Mouse (Mus musculus) liver, embryonic 14.5 days (tissue): Measurements from ENCODE around the gene Fam81a. TPM values are rescaled to one million over a fixed set of nuclear protein-coding genes. Genes with fewer than 3 reads are reported as not detected.

Source experiments
- ATAC-seq: fragments of 200-750 bp; cut with Nextera tagmentation; 2 replicates; pipeline ENCODE4 v1.8.0; 2017; ENCODE audit warnings: moderate number of reproducible peaks, mild to moderate bottlenecking, moderate library complexity; ENCODE audit not compliant: insufficient read depth
- DNase-seq, 3 experiments: peaks; one replicate each; pipeline ENCODE4 v3.0.0-alpha.2; 2012 to 2013; ENCODE audit warnings: low read depth in 3 of 3, low spot score in 3 of 3
- H3K27ac ChIP-seq: fragments of 300-500 bp; sonication (generic); 2 replicates; pipeline ENCODE4 v1.5.1; 2014; ENCODE audit warnings: moderate library complexity, mild to moderate bottlenecking, control low read depth, inconsistent platforms
- H3K27me3 ChIP-seq: fragments of 300-500 bp; sonication (generic); 2 replicates; pipeline ENCODE4 v1.6.1; 2014; ENCODE audit warnings: mild to moderate bottlenecking, low read length, moderate library complexity; ENCODE audit not compliant: control insufficient read depth, insufficient read depth
- H3K36me3 ChIP-seq: fragments of 300-500 bp; sonication (generic); replicated peaks from 2 replicates; pipeline ENCODE4 v1.6.1; 2014; ENCODE audit warnings: low read depth; ENCODE audit not compliant: control insufficient read depth, insufficient read depth
- H3K4me1 ChIP-seq, 2 experiments: fragments of 200-500 bp in 1 of 2; fragments of 300-500 bp in 1 of 2; sonication (generic) in 1 of 2; replicated peaks; 2 replicates each; pipeline ENCODE4 v1.6.1; 2012 to 2014; ENCODE audit warnings: antibody characterized with exemption in 1 of 2, inconsistent platforms in 1 of 2, low read length in 1 of 2; ENCODE audit not compliant: control insufficient read depth in 2 of 2, insufficient read depth in 2 of 2
- H3K4me2 ChIP-seq: fragments of 300-500 bp; sonication (generic); 2 replicates; pipeline ENCODE4 v1.6.1; 2014; ENCODE audit warnings: low read depth, mild to moderate bottlenecking, control low read depth, moderate library complexity
- H3K4me3 ChIP-seq, 2 experiments: fragments of 200-500 bp in 1 of 2; fragments of 300-500 bp in 1 of 2; sonication (generic) in 1 of 2; 2 replicates each; pipeline ENCODE4 v1.5.1; 2012 to 2014; ENCODE audit warnings: low read depth in 2 of 2, low read length in 2 of 2, mild to moderate bottlenecking in 2 of 2, control low read depth in 1 of 2, inconsistent platforms in 1 of 2, moderate library complexity in 1 of 2; ENCODE audit not compliant: insufficient read depth in 1 of 2
- H3K9ac ChIP-seq: fragments of 300-500 bp; sonication (generic); replicated peaks from 2 replicates; pipeline ENCODE4 v1.6.1; 2014; ENCODE audit warnings: mild to moderate bottlenecking, control low read depth, moderate library complexity
- H3K9me3 ChIP-seq: fragments of 300-500 bp; sonication (generic); 2 replicates; pipeline ENCODE4 v1.6.1; 2016; ENCODE audit warnings: low read length, mixed read lengths; ENCODE audit not compliant: control insufficient read depth
- CTCF ChIP-seq: IDR thresholded peaks from 2 replicates; pipeline ENCODE4 v1.5.1; 2016; ENCODE audit warnings: antibody characterized with exemption, low read depth, control low read depth
- EP300 ChIP-seq: IDR thresholded peaks from 2 replicates; pipeline ENCODE4 v1.6.1; 2016; ENCODE audit warnings: antibody characterized with exemption, low read depth
- whole genome bisulfite sequencing: fragments of 180-500 bp; shearing (Covaris S2); extraction: QIAGEN DNeasy Blood & Tissue Kit; methylation state at CpG from one replicate; pipeline ENCODE4 v1.1.7; 2014; ENCODE audit not compliant: insufficient replicate concordance; 5-methylcytosine and 5-hydroxymethylcytosine counted together
- polyA plus RNA-seq, 2 experiments: library from polyadenylated mRNA; depleted of rRNA in 1 of 2; stranded (reverse) in 1 of 2; unstranded in 1 of 2; fragments of >200 nt; fragmentation: Nextera tagmentation in 1 of 2; extraction: Ambion mirVana in 1 of 2; gene quantifications; 2 replicates each; pipeline versions ENCODE4 v1.2.1 to v1.2.3; 2012 to 2014

Gene Fam81a
- polyA plus RNA-seq, 2 experiments = 0.36 to 0.47 TPM

- Histone ChIP-seq H3K9ac (no peak overlapping the region), H3K4me3 (no peak overlapping the region), H3K36me3 (no peaks in the 10 kb centered on the region), H3K4me1 (peaks cover 10 to 23% of the 10 kb centered on the region in 2 experiments), H3K9me3 (no peaks in the 10 kb centered on the region; the same call in 1 of the 2 replicates), H3K27me3 (no peaks in the 10 kb centered on the region), H3K27ac (no peak overlapping the region), H3K4me2 (no peak overlapping the region)
- WGBS = 74% methylated on average over 11 of the region's 11 CpGs
- DNase-seq (no peak), ATAC-seq (no peak)
- TF ChIP-seq CTCF (no peak; the same call in 1 of the 2 replicates), EP300 (no peak)
Observed at GRCm38 (mm10) chr9:70040570-70040969, 101.8 kb downstream of the Fam81a start.

GRCm38 (mm10) chr9:70039597-70040385 is 102.6 kb downstream of the Fam81a start:
- Histone ChIP-seq H3K4me1 (peaks cover 2 to 18% of the 10 kb centered on the region in 2 experiments), H3K27me3 (no peaks in the 10 kb centered on the region), H3K27ac (no peak overlapping the region), H3K36me3 (no peaks in the 10 kb centered on the region), H3K4me2 (no peak overlapping the region), H3K9me3 (no peaks in the 10 kb centered on the region; the same call in 1 of the 2 replicates), H3K4me3 (no peak overlapping the region), H3K9ac (no peak overlapping the region)
- DNase-seq = no peak
- ATAC-seq = no peak
- no peak for TF ChIP-seq EP300
- TF ChIP-seq CTCF = no peak
- WGBS = 67% methylated on average over 6 of the region's 6 CpGs

Other genes with a start within 250 kb of the Fam81a start
- 13.9 and 23.8 TPM in 2 replicates for gene Bnip2, start 153.1 kb downstream of the Fam81a start, polyA plus RNA-seq (2012; rRNA removed)
- gene Bnip2, start 153.1 kb downstream of the Fam81a start, polyA plus RNA-seq (2014; fragmentation: Nextera tagmentation; extraction: Ambion mirVana) = 46.6 and 49.4 TPM in 2 replicates
- gene Gtf2a2, start 130.0 kb downstream of the Fam81a start, polyA plus RNA-seq (2012; rRNA removed) = 34.6 and 55.2 TPM in 2 replicates
- gene Gtf2a2, start 130.0 kb downstream of the Fam81a start, polyA plus RNA-seq (2014; fragmentation: Nextera tagmentation; extraction: Ambion mirVana) = 148 and 150 TPM in 2 replicates
- gene Gcnt3, start 104.5 kb downstream of the Fam81a start, polyA plus RNA-seq (2012; rRNA removed) = not detected in 2 replicates
- not detected in 2 replicates for gene Gcnt3, start 104.5 kb downstream of the Fam81a start, polyA plus RNA-seq (2014; fragmentation: Nextera tagmentation; extraction: Ambion mirVana)
- 0.83 and 1.1 TPM in 2 replicates for gene Myo1e, start 64.8 kb upstream of the Fam81a start, polyA plus RNA-seq (2012; rRNA removed)
- 1.8 and 2.3 TPM in 2 replicates for gene Myo1e, start 64.8 kb upstream of the Fam81a start, polyA plus RNA-seq (2014; fragmentation: Nextera tagmentation; extraction: Ambion mirVana)